Mouse (Mus musculus): ENCODE data around the gene Unk. TPM values are rescaled to one million over a fixed set of nuclear protein-coding genes. Genes with fewer than 3 reads are reported as not detected.

Gene Unk
- polyA plus RNA-seq, 1 experiment = 67.3 TPM

DNA sequence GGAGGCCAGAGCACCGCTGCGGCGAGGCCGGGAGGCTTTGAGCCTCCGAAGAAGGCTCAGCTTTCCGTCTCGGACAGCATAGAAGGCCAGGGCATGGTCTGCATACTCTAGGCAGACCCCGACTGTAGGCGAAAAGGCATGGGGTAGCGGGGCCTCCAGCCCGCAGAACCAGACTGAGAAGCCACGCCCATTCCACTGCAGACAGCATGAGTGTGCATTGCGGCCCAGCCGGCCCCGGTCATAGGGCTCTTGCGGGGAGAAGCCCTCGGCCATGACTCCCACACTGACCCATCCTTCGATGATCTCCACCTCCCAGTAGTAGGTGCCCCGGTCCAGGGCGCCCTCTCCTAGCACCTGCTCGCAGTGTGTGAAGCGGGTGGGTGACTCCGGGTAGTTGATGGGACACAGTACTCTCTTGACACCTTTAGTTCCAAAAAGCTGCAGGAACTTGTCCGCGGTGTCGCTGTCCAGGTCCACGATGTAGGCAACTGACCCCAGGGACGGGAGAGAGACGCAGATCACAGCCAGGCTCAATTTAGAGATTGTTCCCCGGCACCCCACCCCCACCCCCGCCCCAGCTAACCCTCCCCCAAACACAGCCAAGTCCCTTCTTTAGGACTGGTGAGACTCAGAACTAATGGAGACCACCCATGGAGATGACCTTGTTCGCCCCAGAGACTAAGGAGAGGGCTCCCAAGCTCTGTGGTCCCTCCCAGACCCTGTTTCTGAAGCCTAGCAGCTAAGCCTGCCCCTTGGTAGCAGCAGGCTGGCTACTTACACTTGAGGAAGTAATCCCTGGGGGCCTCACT, 76.2 kb downstream of the Unk start:
- DNase-seq (ENCODE audit: low read depth) = no peak
- TF ChIP-seq CTCF (IDR thresholded peaks at IDR 0.05; ENCODE audit: borderline replicate concordance, extremely low read depth, insufficient read depth, insufficient read length) = no peak
- no peak for TF ChIP-seq POLR2A (IDR thresholded peaks at IDR 0.05; ENCODE audit: borderline replicate concordance, extremely low read depth, insufficient read depth, insufficient read length, poor library complexity, severe bottlenecking)

DNA sequence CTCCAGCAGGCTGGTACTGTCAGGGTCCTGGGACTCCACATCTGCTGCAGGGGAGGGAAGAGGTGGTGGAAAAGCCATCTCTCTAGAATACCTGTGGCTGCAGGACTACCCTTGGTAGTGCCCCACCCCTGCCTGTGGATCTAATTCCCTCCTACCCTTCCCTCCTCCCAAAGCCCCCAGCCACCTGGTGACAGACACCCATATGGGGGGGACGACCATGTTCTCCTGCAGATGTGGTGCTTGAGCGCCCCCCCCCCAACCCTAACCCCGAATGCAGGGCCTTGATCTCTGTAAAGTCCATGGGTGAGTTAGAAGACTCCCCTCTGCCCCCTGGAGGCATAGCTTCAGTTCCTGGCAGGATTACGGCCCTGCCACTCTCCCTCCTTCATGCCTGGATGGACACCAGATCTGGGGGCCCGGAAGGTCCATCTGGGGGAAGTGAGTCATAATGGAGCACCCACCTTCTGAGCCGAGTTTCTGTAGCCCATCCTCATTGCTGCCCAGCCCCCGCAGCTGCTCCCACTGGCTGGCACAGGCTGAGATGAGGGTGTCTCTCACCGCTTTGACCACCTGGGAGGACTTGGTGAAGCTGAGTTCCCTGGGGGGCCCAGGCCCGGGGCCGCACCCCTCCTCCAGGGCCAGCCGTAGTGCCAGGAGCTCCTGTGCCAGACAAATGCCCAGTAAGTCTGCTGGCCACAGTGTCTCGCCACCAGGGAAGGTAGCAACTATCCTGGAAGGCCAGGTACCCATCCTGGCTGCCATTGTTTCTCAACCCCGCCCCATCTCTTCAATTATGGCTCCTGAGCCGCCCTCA, 77.0 kb downstream of the Unk start:
- TF ChIP-seq POLR2A (IDR thresholded peaks at IDR 0.05; ENCODE audit: borderline replicate concordance, extremely low read depth, insufficient read depth, insufficient read length, poor library complexity, severe bottlenecking) (no peak), CTCF (IDR thresholded peaks at IDR 0.05; ENCODE audit: borderline replicate concordance, extremely low read depth, insufficient read depth, insufficient read length) (0 out of 2 replicates have a peak, but pooled peaks have one; percentile 0)
- DNase-seq (ENCODE audit: low read depth) = no peak

DNA sequence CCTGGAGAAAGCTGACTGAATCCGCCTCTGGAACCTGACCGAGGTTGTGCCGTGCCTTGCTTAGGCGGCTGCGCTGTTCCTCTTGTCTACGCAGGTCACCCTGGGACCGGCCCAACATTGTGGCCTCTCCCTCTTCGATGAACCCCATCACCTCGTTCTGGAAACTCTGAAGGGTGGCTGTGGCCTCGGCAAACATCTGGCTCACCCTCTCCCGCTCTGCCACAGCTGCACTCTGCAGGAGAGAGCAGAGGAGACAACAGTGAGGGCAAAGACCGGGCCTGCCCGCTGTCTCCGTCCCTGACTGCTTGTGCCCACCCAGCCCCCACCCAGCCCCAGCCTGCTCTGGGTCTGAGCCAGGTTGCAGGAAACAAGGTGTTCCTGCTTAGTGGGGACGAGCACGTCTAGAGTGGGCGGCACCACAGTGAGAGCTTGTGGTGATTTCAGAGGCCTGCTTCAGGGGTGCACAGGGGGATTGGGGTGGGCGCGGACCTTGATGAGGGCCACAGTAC, 77.7 kb downstream of the Unk start:
- no peak for DNase-seq (ENCODE audit: low read depth)
- TF ChIP-seq POLR2A (IDR thresholded peaks at IDR 0.05; ENCODE audit: borderline replicate concordance, extremely low read depth, insufficient read depth, insufficient read length, poor library complexity, severe bottlenecking) = no peak
- TF ChIP-seq CTCF (IDR thresholded peaks at IDR 0.05; ENCODE audit: borderline replicate concordance, extremely low read depth, insufficient read depth, insufficient read length) = no peak

DNA sequence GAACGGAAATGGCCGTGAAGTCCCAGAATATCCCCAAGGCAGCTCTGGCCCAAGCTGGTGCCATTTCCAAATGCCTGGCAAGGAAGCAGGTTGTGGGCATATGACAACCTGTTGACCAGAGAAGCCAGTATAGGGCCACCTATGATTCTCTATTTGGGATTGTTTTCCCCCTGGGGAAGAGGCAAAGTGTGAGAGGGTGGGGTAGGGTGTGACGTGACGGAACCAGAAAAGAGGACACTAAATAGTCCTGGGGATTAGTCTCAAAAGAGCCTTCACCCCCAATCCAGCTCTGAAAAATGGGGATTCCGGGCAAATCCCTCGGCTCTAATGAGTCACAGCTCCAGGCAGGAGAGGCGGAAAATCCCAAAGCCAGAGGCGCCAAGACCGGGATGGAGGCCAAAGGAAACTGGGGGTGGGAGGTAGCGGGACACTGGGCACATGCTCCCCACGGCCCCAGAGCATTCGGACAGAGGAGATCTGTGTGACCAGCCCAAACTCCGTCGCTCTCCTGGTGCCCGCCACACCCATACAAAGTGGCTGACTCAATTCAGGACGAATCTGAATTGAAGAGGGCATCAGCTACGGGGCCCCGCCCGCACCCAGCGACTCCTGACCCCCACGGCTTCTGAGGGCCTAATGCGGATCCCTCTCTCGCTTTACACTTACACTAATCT, 78.5 kb downstream of the Unk start:
- no peak for DNase-seq (ENCODE audit: low read depth)
- TF ChIP-seq POLR2A (IDR thresholded peaks at IDR 0.05; ENCODE audit: borderline replicate concordance, extremely low read depth, insufficient read depth, insufficient read length, poor library complexity, severe bottlenecking) (no peak), CTCF (IDR thresholded peaks at IDR 0.05; ENCODE audit: borderline replicate concordance, extremely low read depth, insufficient read depth, insufficient read length) (no peak)

DNA sequence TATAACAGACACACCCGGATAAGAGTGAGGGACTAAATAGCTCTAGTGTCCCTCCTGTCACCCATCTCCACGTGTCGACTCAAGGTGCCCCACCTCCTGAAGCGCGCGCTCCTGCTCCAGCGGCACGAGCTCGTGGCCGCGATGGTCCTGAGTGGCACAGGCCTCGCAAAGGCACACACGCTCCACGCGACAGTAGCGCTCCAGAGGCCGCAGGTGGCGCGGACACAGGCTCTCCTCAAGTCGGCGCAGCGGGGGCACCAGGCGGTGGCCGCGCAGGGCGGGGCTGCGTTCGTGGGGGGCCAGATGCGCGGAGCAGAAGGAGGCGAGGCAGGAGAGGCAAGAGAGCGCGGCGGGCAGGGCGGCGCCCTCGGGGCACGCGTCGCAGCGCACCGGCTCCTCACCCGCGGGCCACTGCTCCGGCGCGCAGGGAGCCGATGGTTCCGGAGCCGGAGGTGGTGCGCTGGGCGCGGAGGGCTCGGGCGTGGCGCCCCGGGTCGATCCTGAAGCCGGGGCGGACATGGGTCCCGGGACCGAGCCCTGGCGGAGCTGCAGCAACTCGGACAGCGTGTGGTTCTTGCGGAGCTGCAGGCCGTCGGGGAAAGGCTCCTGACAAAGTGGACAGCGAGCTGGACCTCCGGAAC, 79.4 kb downstream of the Unk start:
- no peak for DNase-seq (ENCODE audit: low read depth)
- no peak for TF ChIP-seq POLR2A (IDR thresholded peaks at IDR 0.05; ENCODE audit: borderline replicate concordance, extremely low read depth, insufficient read depth, insufficient read length, poor library complexity, severe bottlenecking)
- TF ChIP-seq CTCF (IDR thresholded peaks at IDR 0.05; ENCODE audit: borderline replicate concordance, extremely low read depth, insufficient read depth, insufficient read length) = no peak

DNA sequence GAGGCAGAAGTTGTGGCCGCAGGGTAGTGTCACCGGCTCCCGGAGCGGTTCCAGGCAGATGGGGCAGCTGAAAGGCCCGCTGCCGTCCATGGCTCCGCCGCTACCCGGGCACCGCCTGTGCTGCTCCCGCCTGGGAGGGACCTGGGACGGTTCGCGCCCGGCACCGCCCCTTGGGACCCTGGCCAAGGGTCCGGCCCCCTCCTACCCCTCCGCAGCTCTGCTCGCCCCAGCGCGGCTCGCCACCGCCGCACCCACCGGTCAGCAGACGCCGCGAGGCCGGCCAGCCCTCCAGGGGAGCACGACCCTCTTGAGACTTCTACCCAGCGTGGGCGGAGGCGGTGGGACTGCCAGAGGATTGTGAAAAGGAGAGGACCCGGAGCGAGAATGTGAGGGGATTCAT, 80.0 kb downstream of the Unk start:
- no peak for DNase-seq (ENCODE audit: low read depth)
- TF ChIP-seq POLR2A (IDR thresholded peaks at IDR 0.05; ENCODE audit: borderline replicate concordance, extremely low read depth, insufficient read depth, insufficient read length, poor library complexity, severe bottlenecking) (no peak), CTCF (IDR thresholded peaks at IDR 0.05; ENCODE audit: borderline replicate concordance, extremely low read depth, insufficient read depth, insufficient read length) (no peak)

DNA sequence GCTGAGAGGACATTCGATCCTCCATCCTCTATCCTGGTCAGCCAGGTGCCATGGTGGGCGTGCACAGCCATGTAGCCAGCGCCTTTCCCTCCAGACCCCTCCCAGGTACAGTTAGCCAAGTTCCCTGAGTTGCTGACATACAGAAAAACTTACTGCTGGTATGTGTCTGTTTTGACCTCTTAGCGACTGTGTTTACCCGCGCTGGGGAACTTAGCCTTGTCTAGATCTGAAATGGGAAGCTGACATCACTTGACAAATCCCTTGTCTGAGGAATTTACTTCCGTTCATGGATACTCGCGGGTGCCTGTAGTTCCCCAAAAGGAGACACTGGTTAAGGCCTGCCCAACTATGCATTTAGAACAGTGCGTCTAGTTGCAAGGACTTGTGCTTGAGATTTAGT, 80.4 kb downstream of the Unk start:
- DNase-seq (ENCODE audit: low read depth) = no peak
- TF ChIP-seq POLR2A (IDR thresholded peaks at IDR 0.05; ENCODE audit: borderline replicate concordance, extremely low read depth, insufficient read depth, insufficient read length, poor library complexity, severe bottlenecking) (no peak), CTCF (IDR thresholded peaks at IDR 0.05; ENCODE audit: borderline replicate concordance, extremely low read depth, insufficient read depth, insufficient read length) (no peak)

Other genes with a start within 250 kb of the Unk start
- 24.7 and 24.8 TPM in 2 replicates for gene Caskin2, start 216.7 kb upstream of the Unk start, polyA plus RNA-seq (2012; rRNA removed)
- 24.2 and 36.4 TPM in 2 replicates for gene Tsen54, start 215.6 kb upstream of the Unk start, polyA plus RNA-seq (2012; rRNA removed)
- gene Llgl2, start 206.3 kb upstream of the Unk start, polyA plus RNA-seq (2012; rRNA removed) = 1.5 and 2.5 TPM in 2 replicates
- gene Myo15b, start 171.9 kb upstream of the Unk start, polyA plus RNA-seq (2012; rRNA removed) = 0.14 and 0.23 TPM in 2 replicates
- gene Smim5, start 130.4 kb upstream of the Unk start, polyA plus RNA-seq (2012; rRNA removed) = 0.64 and 1.2 TPM in 2 replicates
- not detected in 2 replicates for gene Smim6, start 118.3 kb upstream of the Unk start, polyA plus RNA-seq (2012; rRNA removed)
- 57.6 and 69.8 TPM in 2 replicates for gene Sap30bp, start 97.0 kb upstream of the Unk start, polyA plus RNA-seq (2012; rRNA removed)
- gene Recql5, start 96.8 kb upstream of the Unk start, polyA plus RNA-seq (2012; rRNA removed) = 28.2 and 38.0 TPM in 2 replicates
- gene Itgb4, start 55.6 kb upstream of the Unk start, polyA plus RNA-seq (2012; rRNA removed) = 0.91 and 2.1 TPM in 2 replicates
- 39.2 and 41.8 TPM in 2 replicates for gene Galk1, start 17.6 kb upstream of the Unk start, polyA plus RNA-seq (2012; rRNA removed)
- gene H3f3b, start 2.4 kb upstream of the Unk start, polyA plus RNA-seq (2012; rRNA removed) = 1,173 and 1,240 TPM in 2 replicates
- 0.97 and 1.1 TPM in 2 replicates for gene Unc13d, start 47.6 kb downstream of the Unk start, polyA plus RNA-seq (2012; rRNA removed)
- gene Wbp2, start 56.7 kb downstream of the Unk start, polyA plus RNA-seq (2012; rRNA removed) = 142 and 148 TPM in 2 replicates
- gene Trim47, start 96.9 kb downstream of the Unk start, polyA plus RNA-seq (2012; rRNA removed) = 4.2 and 5.3 TPM in 2 replicates
- 2.2 and 3.4 TPM in 2 replicates for gene Trim65, start 100.8 kb downstream of the Unk start, polyA plus RNA-seq (2012; rRNA removed)
- 31.8 and 38.6 TPM in 2 replicates for gene Mrpl38, start 108.5 kb downstream of the Unk start, polyA plus RNA-seq (2012; rRNA removed)
- gene Fbf1, start 137.8 kb downstream of the Unk start, polyA plus RNA-seq (2012; rRNA removed) = 144 and 153 TPM in 2 replicates
- 55.6 and 64.5 TPM in 2 replicates for gene Ten1, start 168.5 kb downstream of the Unk start, polyA plus RNA-seq (2012; rRNA removed)
- gene Acox1, start 168.7 kb downstream of the Unk start, polyA plus RNA-seq (2012; rRNA removed) = 72.1 and 78.9 TPM in 2 replicates
- gene Evpl, start 207.8 kb downstream of the Unk start, polyA plus RNA-seq (2012; rRNA removed) = 0.67 and 0.96 TPM in 2 replicates
- 68.6 and 69.3 TPM in 2 replicates for gene Srp68, start 243.9 kb downstream of the Unk start, polyA plus RNA-seq (2012; rRNA removed)